Mouse (Mus musculus): ENCODE results near the gene Foxa2. TPM values are rescaled to one million over a fixed set of nuclear protein-coding genes. Genes with fewer than 3 reads are reported as not detected.

Foxa2 gene
- polyA plus RNA-seq, 1 experiment from 2014 or later, result 0.67 TPM

GRCm38 (mm10) chr2:148030613-148030935 is 16.2 kb downstream of the Foxa2 start:
- no peak overlapping the region for H3K4me3 ChIP-seq
- WGBS, result under 1% methylated on average over 11 of the region's 11 CpGs
- H3K4me1 ChIP-seq, result peaks cover 11% of the 10 kb centered on the region; the same call in 1 of the 2 replicates
- DNase-seq (ENCODE audit: extremely low spot score, low spot score), result no peak
- no peaks in the 10 kb centered on the region for H3K9me3 ChIP-seq
- H3K36me3 ChIP-seq (replicated peaks), result no peaks in the 10 kb centered on the region
- H3K27me3 ChIP-seq (ENCODE audit: poor library complexity, severe bottlenecking), result peaks cover 100% of the 10 kb centered on the region
- H3K27ac ChIP-seq, result no peak overlapping the region

DNA sequence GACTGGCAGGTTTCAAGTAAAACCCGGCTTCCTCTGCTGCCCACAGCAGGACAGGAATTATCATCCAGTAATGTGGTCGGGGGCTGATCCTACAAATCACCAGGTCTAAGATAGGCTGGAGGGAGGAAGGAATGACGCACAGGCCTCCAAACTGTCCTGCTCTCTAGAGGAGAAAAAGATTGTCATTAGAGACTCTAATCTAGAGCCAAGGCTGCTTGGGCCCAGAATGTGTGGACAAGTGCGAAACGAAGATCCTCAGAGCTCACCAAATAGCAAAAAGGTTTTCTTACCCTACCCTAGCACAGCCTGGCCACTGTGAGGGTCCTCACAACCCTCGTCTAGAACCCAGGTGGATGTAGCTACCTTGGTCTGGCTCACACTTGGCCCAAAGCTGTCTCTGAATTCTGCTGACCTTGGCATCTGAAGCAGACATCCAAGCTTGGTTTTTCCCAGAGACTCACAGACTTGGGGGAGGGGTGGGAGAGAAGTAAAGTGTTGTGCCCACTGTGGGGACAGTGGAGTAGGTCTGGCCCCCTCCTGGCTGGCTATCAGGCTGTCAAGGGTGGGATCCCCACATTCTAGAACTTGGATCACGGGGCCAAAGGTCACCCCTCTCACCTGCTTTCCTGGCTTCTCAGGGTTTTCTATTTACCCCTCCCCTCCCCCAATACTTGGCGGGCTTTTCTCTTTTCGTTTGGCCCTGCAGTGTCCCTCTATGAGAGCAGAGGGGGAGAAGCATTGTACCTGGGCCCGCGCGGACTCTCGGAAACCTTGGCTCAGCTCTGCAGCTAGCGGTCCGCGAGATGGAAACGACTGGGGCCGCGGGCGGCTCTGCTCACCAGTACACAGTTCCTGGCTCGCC is 16.8 kb downstream of the Foxa2 start:
- 2% methylated on average over 21 of the region's 21 CpGs for WGBS
- no peak overlapping the region for H3K27ac ChIP-seq
- DNase-seq (ENCODE audit: extremely low spot score, low spot score), result no peak
- H3K36me3 ChIP-seq (replicated peaks), result no peaks in the 10 kb centered on the region
- H3K4me1 ChIP-seq, result peaks cover 11% of the 10 kb centered on the region; the same call in 1 of the 2 replicates
- peaks cover 100% of the 10 kb centered on the region for H3K27me3 ChIP-seq (ENCODE audit: poor library complexity, severe bottlenecking)
- H3K4me3 ChIP-seq, result no peak overlapping the region
- H3K9me3 ChIP-seq, result no peaks in the 10 kb centered on the region

DNA sequence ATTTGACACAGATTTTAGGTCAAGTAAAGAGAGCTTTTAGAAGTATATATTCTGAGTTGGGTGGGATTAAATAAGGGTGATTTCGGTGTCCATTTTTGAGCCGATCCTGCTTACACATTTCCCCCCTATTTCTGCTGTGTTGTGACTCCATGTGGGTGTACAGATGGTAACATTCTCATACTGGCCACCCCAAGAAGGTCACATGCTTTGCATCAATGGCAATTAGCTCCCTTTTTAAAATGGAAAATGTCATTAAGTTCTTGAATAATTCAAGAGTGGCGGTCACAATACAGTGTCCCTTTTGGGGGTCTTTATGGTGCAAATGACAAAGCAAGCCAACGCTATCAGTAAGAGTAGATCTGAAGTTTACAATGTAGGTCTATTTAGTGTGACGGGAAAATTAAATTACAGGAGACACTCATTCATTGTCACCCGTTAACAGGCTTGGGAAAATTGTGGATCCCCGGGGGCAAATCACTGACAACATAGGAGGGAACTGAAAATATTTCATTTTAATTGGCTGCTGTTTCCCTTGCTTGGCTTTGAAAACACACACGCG is 17.6 kb downstream of the Foxa2 start:
- Histone ChIP-seq H3K36me3 (replicated peaks) (no peaks in the 10 kb centered on the region), H3K27me3 (ENCODE audit: poor library complexity, severe bottlenecking) (peaks cover 100% of the 10 kb centered on the region), H3K27ac (no peak overlapping the region), H3K4me3 (no peak overlapping the region), H3K4me1 (peaks cover 11% of the 10 kb centered on the region; the same call in 1 of the 2 replicates), H3K9me3 (no peaks in the 10 kb centered on the region)
- WGBS, result 12% methylated on average over 9 of the region's 9 CpGs
- no peak for DNase-seq (ENCODE audit: extremely low spot score, low spot score)

GRCm38 (mm10) chr2:148026366-148026765 is 20.4 kb downstream of the Foxa2 start:
- 91% methylated on average over 1 of the region's 1 CpGs for WGBS
- no peak for DNase-seq (ENCODE audit: extremely low spot score, low spot score)
- H3K4me3 ChIP-seq, result no peak overlapping the region

DNA sequence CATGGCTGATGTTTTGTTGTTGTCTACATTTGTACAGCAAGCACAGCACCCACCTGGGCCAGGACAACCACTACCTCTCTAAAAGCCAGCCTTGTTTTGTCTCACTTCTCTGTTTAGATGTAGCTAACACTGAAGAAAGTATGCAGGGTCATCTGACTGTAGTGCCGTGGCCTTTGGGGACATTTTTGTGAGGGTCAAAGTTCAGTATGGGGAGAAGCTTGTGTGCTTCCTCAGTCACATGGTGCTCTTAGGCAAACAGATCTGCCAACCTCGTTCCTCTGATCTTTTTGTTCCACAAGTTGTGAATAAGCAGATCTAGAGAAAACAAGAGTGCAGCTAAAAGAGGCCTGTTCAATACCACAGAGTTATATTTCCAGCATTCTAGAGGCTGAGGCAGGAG is 21.3 kb downstream of the Foxa2 start:
- Histone ChIP-seq H3K4me3 (no peak overlapping the region), H3K4me1 (peaks cover 30% of the 10 kb centered on the region), H3K27ac (no peak overlapping the region), H3K27me3 (ENCODE audit: poor library complexity, severe bottlenecking) (peaks cover 100% of the 10 kb centered on the region), H3K9me3 (no peaks in the 10 kb centered on the region), H3K36me3 (replicated peaks) (no peaks in the 10 kb centered on the region)
- no peak for DNase-seq (ENCODE audit: extremely low spot score, low spot score)
- WGBS, result 37% methylated on average over 2 of the region's 2 CpGs

More at GRCm38 (mm10) chr2:148026366-148026765, 20.4 kb downstream of the Foxa2 start:
- Histone ChIP-seq H3K27ac (no peak overlapping the region), H3K36me3 (replicated peaks) (no peaks in the 10 kb centered on the region), H3K9me3 (no peaks in the 10 kb centered on the region), H3K4me1 (peaks cover 24% of the 10 kb centered on the region; the same call in 1 of the 2 replicates), H3K27me3 (ENCODE audit: poor library complexity, severe bottlenecking) (peaks cover 100% of the 10 kb centered on the region)

GRCm38 (mm10) chr2:148024268-148024935 is 22.4 kb downstream of the Foxa2 start:
- Histone ChIP-seq H3K27ac (no peak overlapping the region), H3K4me3 (no peak overlapping the region), H3K36me3 (replicated peaks) (no peaks in the 10 kb centered on the region), H3K27me3 (ENCODE audit: poor library complexity, severe bottlenecking) (peaks cover 100% of the 10 kb centered on the region), H3K9me3 (no peaks in the 10 kb centered on the region), H3K4me1 (peaks cover 26% of the 10 kb centered on the region)
- DNase-seq (ENCODE audit: extremely low spot score, low spot score), result no peak
- 69% methylated on average over 9 of the region's 9 CpGs for WGBS

- peaks cover 100% of the 10 kb centered on the region for H3K27me3 ChIP-seq (ENCODE audit: poor library complexity, severe bottlenecking)
- H3K4me3 ChIP-seq, result no peak overlapping the region
- no peaks in the 10 kb centered on the region for H3K9me3 ChIP-seq
- H3K4me1 ChIP-seq, result peaks cover 25% of the 10 kb centered on the region
- H3K36me3 ChIP-seq (replicated peaks), result no peaks in the 10 kb centered on the region
- no peak for DNase-seq (ENCODE audit: extremely low spot score, low spot score)
- no peak overlapping the region for H3K27ac ChIP-seq
- WGBS, result 5% methylated on average over 12 of the region's 12 CpGs
Observed at GRCm38 (mm10) chr2:148023340-148023806, 23.4 kb downstream of the Foxa2 start.

GRCm38 (mm10) chr2:148021919-148022570 is 24.7 kb downstream of the Foxa2 start:
- no peaks in the 10 kb centered on the region for H3K9me3 ChIP-seq
- H3K36me3 ChIP-seq (replicated peaks), result no peaks in the 10 kb centered on the region
- DNase-seq (ENCODE audit: extremely low spot score, low spot score), result no peak
- 4% methylated on average over 5 of the region's 5 CpGs for WGBS
- H3K4me3 ChIP-seq, result no peak overlapping the region
- peaks cover 25% of the 10 kb centered on the region for H3K4me1 ChIP-seq
- no peak overlapping the region for H3K27ac ChIP-seq
- H3K27me3 ChIP-seq (ENCODE audit: poor library complexity, severe bottlenecking), result peaks cover 100% of the 10 kb centered on the region

GRCm38 (mm10) chr2:148021016-148021415 is 25.8 kb downstream of the Foxa2 start:
- Histone ChIP-seq H3K27me3 (ENCODE audit: poor library complexity, severe bottlenecking) (peaks cover 93% of the 10 kb centered on the region), H3K36me3 (replicated peaks) (no peaks in the 10 kb centered on the region), H3K4me3 (no peak overlapping the region), H3K4me1 (peaks cover 25% of the 10 kb centered on the region), H3K9me3 (no peaks in the 10 kb centered on the region), H3K27ac (no peak overlapping the region)
- no peak for DNase-seq (ENCODE audit: extremely low spot score, low spot score)
- 17% methylated on average over 9 of the region's 9 CpGs for WGBS

GRCm38 (mm10) chr2:148020125-148020524 is 26.6 kb downstream of the Foxa2 start:
- WGBS, result 14% methylated on average over 3 of the region's 3 CpGs
- DNase-seq (ENCODE audit: extremely low spot score, low spot score), result no peak
- H3K36me3 ChIP-seq (replicated peaks), result no peaks in the 10 kb centered on the region
- H3K4me1 ChIP-seq, result peaks cover 25% of the 10 kb centered on the region
- H3K27me3 ChIP-seq (ENCODE audit: poor library complexity, severe bottlenecking), result peaks cover 84% of the 10 kb centered on the region
- H3K4me3 ChIP-seq, result no peak overlapping the region
- no peaks in the 10 kb centered on the region for H3K9me3 ChIP-seq
- H3K27ac ChIP-seq, result no peak overlapping the region

DNA sequence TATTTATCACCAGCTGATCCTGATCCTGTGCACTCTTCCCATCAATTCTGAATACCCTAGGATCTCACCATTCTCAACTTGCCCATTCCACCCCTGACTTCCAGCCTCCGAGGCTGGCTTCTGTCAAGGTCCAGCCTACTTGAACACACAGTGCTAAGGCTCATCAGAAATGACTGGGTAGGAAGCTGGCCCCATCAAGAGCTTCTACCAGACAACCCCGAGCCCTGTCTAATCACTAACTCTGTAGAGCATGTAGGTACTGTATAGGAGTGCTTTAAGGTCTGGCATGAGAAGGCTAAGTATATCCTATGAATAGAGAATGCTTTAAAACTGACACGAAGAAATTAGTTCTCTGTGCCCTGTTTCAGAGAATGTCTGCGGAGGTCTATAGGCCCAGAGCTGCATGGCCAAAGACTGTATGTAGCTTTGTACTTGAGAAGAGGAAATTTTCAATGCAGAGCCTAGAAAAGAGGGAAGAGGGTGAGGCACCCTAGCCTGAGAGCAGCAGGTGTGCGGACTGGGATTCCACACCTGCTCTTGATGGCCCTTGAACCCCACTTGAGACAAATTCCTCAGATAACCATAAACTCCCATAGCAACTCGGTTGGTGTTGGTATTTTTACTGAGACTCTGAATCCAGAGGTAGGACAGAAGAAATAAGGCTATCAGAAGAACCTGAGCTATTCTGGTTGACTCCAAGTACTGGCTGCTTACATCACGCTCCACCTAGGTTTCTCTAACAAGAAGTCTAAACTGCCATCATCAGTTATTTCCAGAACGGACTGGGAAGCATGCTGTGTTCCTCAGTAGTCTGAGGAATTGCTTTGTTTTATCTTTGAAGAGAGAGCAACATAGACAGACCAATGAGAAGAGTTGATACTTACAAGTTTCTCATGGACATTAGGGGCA is 28.7 kb downstream of the Foxa2 start:
- no peaks in the 10 kb centered on the region for H3K9me3 ChIP-seq
- H3K36me3 ChIP-seq (replicated peaks), result no peaks in the 10 kb centered on the region
- 89% methylated on average over 8 of the region's 8 CpGs for WGBS
- H3K27ac ChIP-seq, result no peak overlapping the region
- DNase-seq (ENCODE audit: extremely low spot score, low spot score), result no peak
- peaks cover 17% of the 10 kb centered on the region for H3K4me1 ChIP-seq
- peaks cover 63% of the 10 kb centered on the region for H3K27me3 ChIP-seq (ENCODE audit: poor library complexity, severe bottlenecking)
- no peak overlapping the region for H3K4me3 ChIP-seq

GRCm38 (mm10) chr2:148013382-148013781 is 33.4 kb downstream of the Foxa2 start:
- Histone ChIP-seq H3K36me3 (replicated peaks) (no peaks in the 10 kb centered on the region), H3K9me3 (no peaks in the 10 kb centered on the region), H3K27ac (no peak overlapping the region), H3K4me1 (no peaks in the 10 kb centered on the region), H3K27me3 (ENCODE audit: poor library complexity, severe bottlenecking) (peaks cover 17% of the 10 kb centered on the region), H3K4me3 (no peak overlapping the region)
- WGBS, result 80% methylated on average over 3 of the region's 3 CpGs
- no peak for DNase-seq (ENCODE audit: extremely low spot score, low spot score)
